Mouse (Mus musculus) T-helper 2 cell (primary cell): ENCODE results near the gene Gm20388.

Experiments used
- in situ Hi-C: fragments of 300-600 bp; cut with MboI, MseI; formaldehyde crosslinking; loops from one replicate; pipeline ENCODE4 v1.15.1; 2025; ENCODE audit warnings: high pct_unique_total_duplicates

The Gm20388 gene

DNA sequence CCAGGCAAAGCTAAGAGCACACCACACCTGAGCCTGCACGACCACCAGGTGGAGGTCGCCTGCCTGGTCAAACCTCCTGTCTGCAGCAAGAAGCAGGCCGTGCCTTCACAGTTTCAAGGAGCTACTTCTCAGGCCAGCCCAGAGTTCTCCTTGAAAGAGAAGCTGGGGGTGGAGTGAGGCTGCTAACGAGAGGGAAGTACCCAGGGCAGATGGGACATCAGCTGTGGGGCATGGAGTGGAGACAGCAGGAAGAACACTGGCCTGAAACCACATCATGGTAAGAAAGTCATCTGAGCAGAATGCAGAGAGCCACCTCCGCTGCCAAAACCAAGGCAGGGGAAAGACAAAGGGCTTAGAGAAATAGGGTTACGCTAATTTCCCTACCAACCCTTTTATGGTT, 753.9 kb downstream of the Gm20388 start:
- in situ Hi-C loops, result no loop called here

DNA sequence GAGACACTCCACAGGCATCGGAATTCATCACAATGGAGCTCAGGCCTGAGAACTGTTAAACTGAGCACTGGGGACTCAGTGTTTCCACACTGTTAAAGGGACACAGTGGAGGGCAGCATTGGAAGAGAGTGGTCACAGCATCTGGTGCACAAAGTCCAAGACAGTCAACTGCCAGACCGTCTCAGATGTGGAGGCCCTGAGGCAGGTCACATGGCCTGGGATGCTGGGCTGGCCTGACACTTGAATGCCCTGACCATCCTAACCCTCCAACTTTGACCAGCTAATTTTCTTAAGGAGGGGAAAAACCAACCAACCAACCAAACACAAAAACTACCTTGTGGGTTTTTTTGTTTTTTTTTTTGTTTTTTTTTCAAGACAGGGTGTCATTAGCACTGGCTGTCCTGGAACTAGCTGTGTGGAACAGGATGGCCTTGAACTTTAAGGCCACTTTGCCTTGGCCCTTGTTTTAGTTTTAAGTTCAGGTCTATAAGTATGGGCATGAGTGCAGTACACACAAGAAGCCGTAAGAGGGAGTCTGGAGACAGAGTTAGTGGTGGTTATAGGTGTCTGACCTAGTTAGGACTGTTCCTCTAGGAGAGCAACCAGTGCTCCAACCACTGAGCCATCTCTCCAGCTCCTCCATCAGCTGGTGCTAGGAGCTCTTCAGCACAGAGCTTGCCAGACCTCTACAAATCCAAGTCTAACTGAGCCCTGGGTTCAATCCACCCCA, 755.2 kb downstream of the Gm20388 start:
- in situ Hi-C loops, result no loop called here

DNA sequence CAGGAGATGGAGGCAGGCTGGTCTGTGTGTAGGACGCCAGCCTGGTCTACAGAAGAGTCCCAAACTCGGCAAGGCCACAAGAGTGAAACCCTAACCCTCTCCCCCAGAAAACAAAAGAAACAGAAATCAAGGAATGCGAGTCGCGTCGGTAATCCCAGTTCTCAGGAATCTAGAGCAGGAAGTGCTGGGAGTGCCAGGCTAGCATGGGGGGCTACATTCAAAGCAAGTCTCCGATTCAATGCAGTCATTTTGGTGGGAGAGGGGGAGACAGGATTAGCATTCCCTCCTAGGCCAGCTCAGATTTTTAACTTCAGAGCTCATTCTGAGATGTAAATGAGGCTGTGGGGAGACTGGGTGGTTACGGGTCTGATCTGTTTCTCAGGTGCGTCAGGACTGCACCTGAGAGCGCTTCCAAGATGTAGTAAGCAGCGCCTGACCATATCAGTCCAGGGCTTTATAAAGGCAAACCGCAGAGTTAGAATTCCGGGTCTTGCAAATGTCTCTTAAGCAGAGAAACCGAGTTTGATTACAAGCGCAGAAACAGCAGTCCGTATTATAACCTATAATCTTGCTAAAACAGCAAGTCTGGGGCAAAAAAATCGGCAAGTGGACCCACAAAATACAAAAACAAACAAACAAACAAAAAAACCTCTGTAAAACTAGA, 756.3 kb downstream of the Gm20388 start:
- in situ Hi-C loops, result no loop called here

DNA sequence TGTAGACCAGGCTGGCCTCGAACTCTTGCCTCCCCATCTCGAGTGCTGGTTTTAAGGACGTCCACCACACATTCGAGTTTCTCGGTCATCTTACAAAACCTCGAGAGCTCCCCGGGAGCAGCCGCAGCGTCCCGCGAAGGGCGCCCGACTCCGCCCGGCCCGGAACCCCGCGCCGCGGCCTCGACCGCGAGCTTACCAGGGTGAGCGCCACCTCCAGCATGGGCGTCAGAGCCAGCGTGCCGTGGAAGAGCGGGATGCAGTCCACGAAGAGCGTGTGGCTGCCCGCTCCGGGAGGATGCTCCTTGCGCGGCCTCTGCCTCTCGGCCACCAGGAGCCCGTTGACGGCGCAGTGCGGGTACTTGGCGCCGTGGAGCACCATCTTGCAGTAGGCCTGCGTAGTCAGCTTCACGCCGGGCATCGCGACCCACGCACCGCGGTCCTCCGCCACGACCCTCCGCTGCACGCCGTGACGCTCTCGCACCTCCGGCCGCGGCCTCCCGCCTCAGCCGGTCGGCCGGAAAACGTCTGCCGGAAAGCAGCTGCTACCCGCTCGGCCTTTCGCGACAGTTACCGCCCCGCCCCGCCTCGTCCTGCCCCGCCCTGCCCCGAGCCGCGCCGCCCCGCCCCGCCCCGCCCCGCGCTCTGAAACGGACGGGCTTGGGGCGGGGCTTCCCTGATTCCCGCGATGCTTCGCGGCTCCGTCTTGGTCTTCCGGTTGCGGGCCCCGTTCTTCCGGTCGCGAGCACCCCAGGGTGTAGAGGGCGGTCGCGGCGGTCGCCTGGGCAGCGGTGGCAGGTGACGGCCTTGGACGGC, 757.1 kb downstream of the Gm20388 start, which contains the start of the genes Gm27021 and Cox4i1:
Gene Gm27021 (minus strand): TSS at position 519 of the 813 bp plus-strand sequence.
Gene Cox4i1 (plus strand): TSS at position 662 of the 813 bp plus-strand sequence.
- in situ Hi-C loops, result no loop called here

DNA sequence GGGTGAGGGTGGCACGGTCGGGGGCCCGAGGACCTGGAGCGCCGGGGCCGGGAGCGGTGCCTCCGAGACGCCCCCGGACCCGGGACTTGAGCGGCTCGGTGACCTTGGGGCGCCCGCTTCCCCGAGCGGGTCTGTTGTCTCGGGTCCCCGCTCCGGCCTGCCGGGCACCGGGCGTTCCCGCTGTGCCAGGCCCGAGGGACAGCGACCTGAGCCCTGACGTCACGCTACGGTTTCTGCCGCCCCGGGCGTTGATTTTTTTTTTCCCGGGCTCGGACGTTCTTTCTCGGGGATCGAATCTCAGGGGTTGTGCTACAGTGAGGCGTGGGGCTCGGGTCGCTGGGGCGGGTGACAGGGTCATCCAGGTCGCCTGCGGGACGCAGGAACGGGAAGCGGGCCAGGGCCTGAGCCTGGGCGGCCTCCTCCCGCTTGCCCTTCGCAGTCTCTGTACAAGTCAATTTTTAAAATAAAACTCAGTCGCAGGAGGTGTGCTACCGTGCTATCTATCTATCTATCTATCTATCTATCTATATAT, 757.8 kb downstream of the Gm20388 start, which contains the start of gene Emc8:
Gene Emc8 (minus strand): TSS at position 200 of the 532 bp plus-strand sequence.
- in situ Hi-C loops, result no loop called here

DNA sequence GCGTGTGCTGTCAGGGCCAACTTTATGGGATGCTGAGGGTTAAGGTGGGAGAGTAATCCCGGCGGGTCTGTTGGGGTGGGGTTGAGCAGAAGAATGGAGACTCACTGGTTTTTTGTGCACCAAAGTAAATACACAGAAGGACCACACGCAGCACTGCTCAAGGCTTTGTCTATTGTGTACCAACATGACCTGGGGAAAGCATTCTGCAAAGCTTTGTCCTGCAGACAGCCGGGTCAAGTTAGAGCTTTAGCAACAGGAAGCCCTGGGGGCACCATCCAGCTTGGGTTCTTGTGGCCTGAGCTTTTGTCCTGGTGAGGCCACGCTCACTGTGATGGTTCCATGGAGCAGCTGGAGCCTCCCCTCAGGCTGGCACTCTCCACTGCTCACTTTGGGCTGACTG, 761.1 kb downstream of the Gm20388 start:
- in situ Hi-C loops, result no loop called here

DNA sequence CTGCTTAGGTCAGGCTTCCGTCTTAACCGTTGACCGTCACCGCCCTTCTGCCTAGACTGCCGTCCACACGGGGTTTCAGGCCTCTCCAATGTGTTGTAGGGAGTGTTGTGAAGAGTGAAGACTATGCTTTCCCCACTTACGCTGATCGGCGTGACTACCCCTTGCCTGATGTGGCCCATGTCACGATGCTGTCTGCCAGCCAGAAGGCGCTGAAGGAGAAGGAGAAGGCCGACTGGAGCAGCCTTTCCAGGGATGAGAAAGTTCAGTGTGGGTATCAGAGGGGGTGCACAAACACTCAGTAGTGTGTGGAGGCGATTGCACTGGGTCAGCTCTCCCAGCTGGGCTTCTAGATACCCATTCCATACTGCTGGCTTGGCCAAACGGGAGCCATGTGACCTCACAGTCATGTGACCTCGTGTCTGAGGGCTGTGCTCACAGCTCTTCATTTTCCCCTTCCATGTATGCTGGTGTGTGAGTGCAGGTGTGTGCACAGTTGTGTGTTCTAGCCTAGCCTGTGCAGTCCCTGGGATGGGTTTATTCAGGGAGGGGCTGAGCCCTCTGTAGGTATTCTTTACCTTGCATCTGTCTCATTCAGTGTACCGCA, 762.1 kb downstream of the Gm20388 start:
- in situ Hi-C loops, result no loop called here

DNA sequence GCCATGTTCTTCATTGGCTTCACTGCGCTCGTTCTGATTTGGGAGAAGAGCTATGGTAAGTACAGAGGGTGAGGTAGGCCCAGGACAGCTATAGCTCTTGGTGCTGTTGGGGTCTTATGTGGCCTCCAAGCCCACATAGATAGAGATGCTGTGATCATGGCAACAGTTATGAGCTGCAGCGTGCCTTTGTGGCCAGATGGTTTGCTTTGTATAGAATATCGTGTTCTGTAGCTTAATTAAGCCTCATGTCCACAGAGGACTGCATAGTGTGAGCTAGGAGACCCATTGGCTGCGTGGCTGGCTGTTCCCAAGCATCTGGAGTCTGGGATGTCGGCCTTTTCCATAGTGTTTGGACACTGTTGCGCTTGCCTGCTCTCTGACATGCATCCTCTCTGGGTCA, 762.7 kb downstream of the Gm20388 start:
- in situ Hi-C loops, result no loop called here

DNA sequence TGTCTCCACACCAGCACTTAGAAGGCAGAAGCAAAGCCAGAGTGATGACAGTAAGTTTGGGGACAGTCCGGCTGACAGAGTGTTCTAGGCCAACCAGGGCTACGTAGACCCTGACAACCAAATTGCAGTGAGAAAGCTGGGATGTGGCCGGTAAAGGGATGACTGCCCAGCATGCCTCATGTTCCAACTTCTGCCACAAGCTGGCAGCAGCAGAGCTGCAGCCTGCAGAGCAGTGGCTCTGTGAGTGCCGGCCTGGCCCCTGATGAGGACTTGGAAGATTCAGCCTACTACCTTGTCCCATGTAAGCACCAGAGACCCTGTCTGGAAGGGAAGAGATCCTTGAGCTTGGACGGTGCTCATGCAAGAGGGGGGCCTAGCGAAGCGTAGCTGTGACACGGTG, 765.1 kb downstream of the Gm20388 start:
- in situ Hi-C loops, result loop anchor here (5.0 to 25.0 kb wide), 2 partner anchors 117 to 412 kb away; partner anchors contain the start of gene Foxf1

DNA sequence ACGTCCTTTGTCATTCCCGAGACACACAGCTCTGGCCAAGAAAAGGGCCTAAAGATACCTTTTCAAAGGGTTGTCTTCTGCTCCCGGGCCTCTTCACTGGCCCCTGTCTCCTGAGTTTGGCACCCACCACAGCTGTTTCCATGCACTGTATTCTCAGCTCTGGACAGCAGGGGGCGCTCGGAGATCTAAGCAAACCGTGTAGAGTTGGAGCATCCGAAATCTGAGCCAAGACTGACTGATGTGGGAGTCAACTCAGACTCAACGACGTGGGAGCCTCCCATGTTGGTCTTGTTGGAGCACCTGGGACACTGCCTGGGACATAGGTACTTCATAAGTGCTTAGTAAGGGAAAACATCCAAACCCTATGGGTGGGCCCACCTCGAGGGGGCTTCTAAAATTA, 767.8 kb downstream of the Gm20388 start:
- in situ Hi-C loops, result loop anchor here (5.0 to 25.0 kb wide), 2 partner anchors 114 to 409 kb away; partner anchors contain the start of gene Foxf1

DNA sequence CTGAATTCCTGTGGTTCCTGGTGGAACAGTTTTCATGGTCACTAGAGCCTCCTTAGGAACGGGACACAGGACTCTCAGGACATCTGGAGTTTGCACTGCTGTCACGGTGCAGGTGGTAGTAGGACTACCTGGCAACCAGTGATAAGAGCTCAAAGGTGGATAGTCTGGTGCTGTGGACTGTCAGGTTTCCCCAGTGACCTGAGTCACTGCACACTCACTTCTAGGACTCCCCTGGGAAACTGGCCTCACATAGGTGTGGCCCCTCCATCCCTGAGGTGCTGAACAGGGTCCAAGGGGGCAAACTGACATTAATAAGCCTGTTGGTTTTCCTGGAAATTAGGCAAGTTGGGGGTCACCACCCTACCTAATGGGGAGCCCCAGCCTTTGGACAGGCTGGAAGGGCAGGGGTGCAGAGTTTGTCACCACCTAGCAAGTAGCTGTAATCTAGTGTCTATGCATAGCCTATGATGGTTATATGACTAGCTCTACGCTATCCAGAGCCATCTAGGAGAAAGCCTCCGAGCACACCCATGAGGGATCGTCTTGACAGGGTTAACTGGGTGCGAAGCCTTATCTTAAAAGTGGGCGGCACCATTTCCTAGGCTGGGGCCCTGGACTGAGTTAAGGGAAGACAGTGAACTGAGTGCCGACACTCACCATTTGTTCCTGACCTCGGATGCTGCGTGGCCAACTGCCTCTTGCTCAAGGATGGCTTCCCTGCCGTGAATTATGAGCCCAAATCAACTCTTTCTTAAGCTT, 769.2 kb downstream of the Gm20388 start:
- in situ Hi-C loops, result loop anchor here (5.0 to 25.0 kb wide), 2 partner anchors 112 to 407 kb away; partner anchors contain the start of gene Foxf1

DNA sequence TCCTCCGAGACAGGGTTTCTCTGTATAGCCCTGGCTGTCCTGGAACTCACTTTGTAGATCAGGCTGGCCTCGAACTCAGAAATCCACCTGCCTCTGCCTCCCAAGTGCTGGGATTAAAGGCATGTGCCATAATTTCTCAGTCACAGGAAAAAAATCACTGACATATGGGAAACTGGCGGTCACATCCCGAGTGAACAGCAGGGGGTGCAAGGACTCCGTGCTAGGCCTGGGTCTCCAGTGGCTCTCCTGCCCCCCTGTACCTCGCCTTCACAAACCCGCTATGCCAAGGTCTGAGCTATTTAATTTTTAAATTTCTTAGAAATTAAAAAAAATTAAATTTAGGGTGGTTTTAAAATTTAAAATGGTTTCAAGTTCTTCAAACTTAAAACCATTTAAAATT, 769.8 kb downstream of the Gm20388 start:
- in situ Hi-C loops, result loop anchor here (25.0 kb wide), 1 partner anchor 407 kb away; the partner anchor contains the start of gene Foxf1

DNA sequence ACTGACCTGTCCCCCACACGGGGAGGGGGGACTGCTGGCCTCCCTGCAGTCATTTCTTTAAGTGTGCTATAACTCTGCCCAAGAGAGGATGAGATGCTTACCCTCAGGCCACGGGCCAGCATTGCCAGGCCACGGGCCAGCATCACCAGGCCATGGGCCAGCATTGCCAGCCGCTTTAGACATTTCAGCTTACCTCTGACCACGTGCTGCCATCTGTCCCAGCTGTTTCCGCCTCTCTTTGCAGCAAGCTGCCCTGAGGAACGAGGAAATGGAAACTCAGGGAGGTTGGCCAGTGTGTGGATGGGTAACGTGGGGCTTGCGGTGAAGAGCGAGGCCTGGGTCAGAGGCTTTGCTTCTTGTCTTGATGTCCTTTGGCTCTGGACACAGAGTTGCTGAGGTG, 770.5 kb downstream of the Gm20388 start:
- in situ Hi-C loops, result loop anchor here (25.0 kb wide), 1 partner anchor 406 kb away; the partner anchor contains the start of gene Foxf1

DNA sequence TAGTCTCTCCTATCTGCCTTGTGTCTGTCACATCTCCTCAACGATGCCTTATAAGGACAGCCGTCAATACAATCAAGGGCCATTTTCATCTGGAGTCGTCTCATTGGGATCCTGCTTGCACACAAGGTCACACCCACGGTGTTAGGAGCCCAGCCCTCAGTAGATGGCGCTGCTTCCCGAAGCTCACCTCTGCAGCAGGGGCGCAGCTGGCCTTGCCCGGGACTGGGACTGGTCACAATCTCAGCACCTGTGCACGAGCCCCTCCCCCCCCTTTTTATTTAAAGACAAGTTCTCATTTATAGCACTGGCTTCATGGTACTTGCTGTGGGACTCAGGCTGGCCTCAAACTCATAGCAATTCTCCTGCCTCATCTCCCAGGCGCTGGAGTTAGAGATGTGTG, 773.0 kb downstream of the Gm20388 start:
- in situ Hi-C loops, result loop anchor here (25.0 kb wide), 1 partner anchor 404 kb away; the partner anchor contains the start of gene Foxf1

DNA sequence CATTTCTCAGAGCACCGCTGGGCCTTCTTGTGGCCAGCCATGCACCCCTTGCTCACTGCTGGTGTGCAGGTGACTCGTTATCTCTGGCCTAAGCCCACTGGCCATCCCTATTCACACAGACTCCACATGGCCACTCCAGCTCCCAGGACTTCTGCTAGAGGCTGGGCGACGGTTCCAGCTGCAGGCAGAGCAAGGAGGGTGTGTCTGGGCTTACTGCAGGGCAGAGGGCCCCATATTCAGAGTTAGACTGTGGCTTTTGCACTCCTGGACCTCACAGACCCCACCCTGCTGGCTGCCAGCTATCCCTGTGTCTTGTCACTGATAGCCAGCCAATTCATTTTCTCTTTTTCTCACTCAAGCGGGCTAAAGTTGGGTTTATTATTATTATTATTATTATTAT, 773.4 kb downstream of the Gm20388 start:
- in situ Hi-C loops, result loop anchor here (25.0 kb wide), 1 partner anchor 403 kb away; the partner anchor contains the start of gene Foxf1

DNA sequence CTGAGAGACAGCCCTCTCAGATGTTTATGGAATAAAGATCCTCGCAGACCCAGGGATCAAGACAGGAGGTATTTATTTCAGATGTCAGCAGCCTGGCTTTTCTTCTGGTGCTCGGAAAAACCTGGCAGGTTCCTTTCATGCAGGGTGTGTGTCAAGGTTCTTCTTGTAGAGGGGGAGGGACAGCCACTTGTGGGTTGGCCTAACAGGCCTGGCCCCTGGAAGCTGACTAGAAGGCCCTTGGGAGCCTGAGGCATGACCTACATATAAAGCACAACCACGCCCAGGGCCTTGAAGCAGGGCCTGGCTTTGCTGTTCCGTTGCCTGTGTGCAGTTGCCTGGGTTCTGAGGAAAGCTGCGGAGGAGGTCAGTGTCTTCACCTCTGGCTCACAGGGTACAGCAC, 774.5 kb downstream of the Gm20388 start:
- in situ Hi-C loops, result loop anchor here (25.0 kb wide), 1 partner anchor 402 kb away; the partner anchor contains the start of gene Foxf1

DNA sequence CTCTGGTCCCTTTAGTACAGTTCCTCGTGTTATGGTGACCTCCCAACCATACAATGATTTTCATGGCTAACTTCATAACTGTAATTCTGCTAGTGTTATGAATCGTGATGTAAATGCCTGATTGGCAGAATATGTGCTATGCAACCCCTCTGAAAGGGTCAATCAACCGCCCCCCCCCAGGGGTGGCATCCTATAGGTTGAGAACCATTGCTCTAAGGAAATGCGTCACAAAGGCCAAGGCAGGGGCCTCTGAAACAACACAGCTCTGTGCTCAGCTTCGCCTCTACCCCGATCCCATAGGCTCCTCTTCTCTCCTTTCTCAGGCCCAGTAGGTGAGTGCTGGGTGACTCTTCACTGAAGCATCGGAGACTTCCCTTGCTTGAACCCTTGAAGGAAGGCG, 775.0 kb downstream of the Gm20388 start:
- in situ Hi-C loops, result loop anchor here (25.0 kb wide), 1 partner anchor 402 kb away; the partner anchor contains the start of gene Foxf1

DNA sequence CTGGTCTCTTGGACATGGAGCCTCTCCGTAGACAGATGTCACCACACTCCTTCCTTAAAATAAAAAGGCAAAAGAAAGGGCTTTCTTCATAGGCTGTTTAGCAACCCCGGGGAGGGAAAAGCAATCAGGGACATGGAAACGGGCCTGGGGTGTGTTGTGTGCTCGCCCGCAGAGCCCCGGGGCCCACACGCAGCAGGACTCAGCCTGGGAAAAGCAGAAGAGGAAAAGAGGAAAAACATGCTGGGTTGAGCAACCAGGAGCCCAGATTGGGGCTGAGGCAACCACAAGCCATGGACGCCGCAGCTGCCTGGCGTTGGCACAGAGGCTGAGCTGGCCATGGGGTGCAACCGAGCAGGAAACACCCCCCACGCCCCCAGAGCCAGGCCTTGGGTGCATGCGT, 775.4 kb downstream of the Gm20388 start:
- in situ Hi-C loops, result loop anchor here (25.0 kb wide), 1 partner anchor 401 kb away; the partner anchor contains the start of gene Foxf1

DNA sequence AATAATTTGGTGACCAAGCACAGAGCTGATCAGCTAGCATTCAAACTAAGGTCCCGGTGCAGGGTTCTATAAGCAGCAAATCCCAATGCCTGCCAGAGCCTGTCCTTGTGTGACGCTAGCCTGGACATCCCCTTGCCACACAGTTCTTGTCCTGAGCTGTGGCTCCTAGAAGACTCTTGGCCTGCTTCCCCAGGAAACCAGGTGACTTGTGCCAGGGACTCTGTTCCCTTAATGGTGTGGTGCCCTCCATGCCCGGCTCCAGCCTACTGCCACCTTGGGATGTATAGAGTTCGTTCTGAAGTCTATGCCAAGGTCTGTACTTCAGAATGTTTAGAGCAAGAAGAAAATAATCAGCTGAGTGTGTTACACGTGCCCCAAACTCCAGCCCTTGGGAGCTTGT, 775.9 kb downstream of the Gm20388 start:
- in situ Hi-C loops, result loop anchor here (25.0 kb wide), 1 partner anchor 401 kb away; the partner anchor contains the start of gene Foxf1

DNA sequence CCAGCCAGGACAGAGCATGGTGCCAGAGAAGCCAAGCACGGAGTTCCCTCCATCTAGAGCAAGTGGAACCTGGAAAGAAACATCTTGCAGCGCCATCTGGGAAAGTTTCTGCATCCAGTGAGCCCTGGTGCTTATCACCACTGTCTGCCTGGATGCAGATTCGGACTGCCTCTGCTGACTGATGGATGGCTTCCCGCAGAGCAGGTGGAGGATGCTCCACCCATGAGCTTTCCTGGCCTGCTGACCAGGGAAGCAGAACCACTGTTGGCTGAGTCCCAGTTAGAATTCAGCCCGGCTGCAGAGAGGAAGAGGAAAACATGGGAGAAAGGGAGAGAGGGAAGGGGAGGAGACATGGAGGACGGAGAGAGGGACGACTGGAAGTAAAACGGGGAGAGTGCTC, 777.1 kb downstream of the Gm20388 start:
- in situ Hi-C loops, result loop anchor here (25.0 kb wide), 1 partner anchor 400 kb away; the partner anchor contains the start of gene Foxf1
